Mouse (Mus musculus): ENCODE results near the gene Spg20.

DNA sequence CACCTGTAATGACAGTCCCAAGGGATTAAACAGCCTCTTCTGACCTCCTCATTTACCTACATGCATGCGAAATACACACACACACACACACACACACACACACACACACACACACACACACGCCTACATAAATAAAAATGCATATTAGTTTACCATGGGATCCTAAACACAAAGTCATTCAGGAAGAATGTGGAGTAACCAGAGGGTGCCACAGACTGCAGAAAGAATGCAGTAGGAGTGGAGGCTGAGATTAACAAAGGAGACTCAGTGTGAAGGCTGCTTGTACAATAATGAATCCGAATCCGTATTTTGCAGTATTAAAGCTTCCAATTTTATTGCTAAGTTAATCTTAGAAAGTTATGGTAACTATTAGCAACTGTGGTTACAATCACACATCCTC, 33.0 kb downstream of the Spg20 start:
- TF ChIP-seq CTCF (IDR thresholded peaks at IDR 0.05; ENCODE audit: low read depth, low read length) = no peak
- no peak for TF ChIP-seq TAL1 (conservative IDR thresholded peaks at IDR 0.05; ENCODE audit: low read depth, low read length)
- TF ChIP-seq GATA1 (IDR thresholded peaks at IDR 0.05; ENCODE audit: borderline replicate concordance, low read length) = no peak
- TF ChIP-seq POLR2AphosphoS5 (IDR thresholded peaks at IDR 0.05; ENCODE audit: insufficient replicate concordance, low read depth, low read length) = no peak
- no peak for TF ChIP-seq GATA2 (IDR thresholded peaks at IDR 0.05; ENCODE audit: borderline replicate concordance, low read depth, low read length)

All from G1E (cell line).